Mouse (Mus musculus) myocyte (in vitro differentiated cells): ENCODE measurements at regions not wholly inside any gene's neighbourhood (a gene's known extent, or its start where the extent isn't known, plus 50 kb on each side); places are given as distances from the start of the nearest gene placed in this dataset.

Experiments
- E2F4 ChIP-seq: IDR thresholded peaks from one replicate; pipeline ENCODE4 v1.6.1; 2011; ENCODE audit warnings: mild to moderate bottlenecking, control low read depth, moderate library complexity; ENCODE audit not compliant: insufficient read depth
- MAX ChIP-seq: IDR thresholded peaks from one replicate; pipeline ENCODE4 v1.6.1; 2011; ENCODE audit warnings: low read depth, mild to moderate bottlenecking, control low read depth
- MYOD1 ChIP-seq, 3 experiments: IDR thresholded peaks; one replicate each; pipeline ENCODE4 v1.6.1; 2011; ENCODE audit warnings: control low read depth in 2 of 3, low read depth in 2 of 3, mild to moderate bottlenecking in 2 of 3, moderate library complexity in 1 of 3; ENCODE audit not compliant: insufficient read length in 2 of 3, control insufficient read depth in 1 of 3
- MYOG ChIP-seq, 3 experiments: IDR thresholded peaks; one replicate each; pipeline ENCODE4 v1.6.1; 2011; ENCODE audit warnings: control low read depth in 2 of 3, low read depth in 2 of 3, mild to moderate bottlenecking in 2 of 3; ENCODE audit not compliant: insufficient read length in 2 of 3, control insufficient read depth in 1 of 3, insufficient read depth in 1 of 3
- POLR2A ChIP-seq: IDR thresholded peaks from one replicate; pipeline ENCODE4 v1.6.1; 2011; ENCODE audit warnings: low read depth, mild to moderate bottlenecking, control low read depth, moderate library complexity; ENCODE audit not compliant: insufficient read length
- REST ChIP-seq: IDR thresholded peaks from one replicate; pipeline ENCODE4 v1.6.1; 2011; ENCODE audit warnings: mild to moderate bottlenecking, control low read depth, moderate library complexity; ENCODE audit not compliant: insufficient read depth, insufficient read length
- TCF12 ChIP-seq: IDR thresholded peaks from one replicate; pipeline ENCODE4 v1.6.1; 2011; ENCODE audit warnings: mild to moderate bottlenecking, control low read depth; ENCODE audit not compliant: poor library complexity, insufficient read depth, severe bottlenecking

GRCm38 (mm10) chr2:72662396-72662795, 186.4 kb downstream of the Cdca7 start:
- TF ChIP-seq POLR2A: no peak
- no peak for TF ChIP-seq E2F4
- no peak for TF ChIP-seq MYOD1 (IDR thresholded peaks at IDR 0.05; ENCODE audit: control insufficient read depth in 1 of 3, insufficient read length in 2 of 3, low read depth in 2 of 3)
- no peak for TF ChIP-seq TCF12
- no peak for TF ChIP-seq MYOG (IDR thresholded peaks at IDR 0.05; ENCODE audit: control insufficient read depth in 1 of 3, insufficient read depth in 1 of 3, insufficient read length in 2 of 3, low read depth in 2 of 3)
- no peak for TF ChIP-seq MAX
- no peak for TF ChIP-seq REST
